Mouse (Mus musculus) small intestine, adult 2 months (tissue): ENCODE measurements around the gene Mthfr.

Experiments
- CTCF ChIP-seq: fragments of 200-500 bp; IDR thresholded peaks from 2 replicates; pipeline ENCODE4 v1.5.1; 2012; ENCODE audit warnings: low read depth, mild to moderate bottlenecking, control low read depth, inconsistent platforms, low read length, moderate library complexity, mixed read lengths; ENCODE audit not compliant: insufficient replicate concordance, insufficient read length; ENCODE audit errors: extremely low read depth
- POLR2A ChIP-seq: fragments of 200-500 bp; IDR thresholded peaks from 2 replicates; pipeline ENCODE4 v1.6.1; 2012; ENCODE audit warnings: low read depth, mild to moderate bottlenecking, control low read depth, inconsistent platforms, low read length, moderate library complexity

DNA sequence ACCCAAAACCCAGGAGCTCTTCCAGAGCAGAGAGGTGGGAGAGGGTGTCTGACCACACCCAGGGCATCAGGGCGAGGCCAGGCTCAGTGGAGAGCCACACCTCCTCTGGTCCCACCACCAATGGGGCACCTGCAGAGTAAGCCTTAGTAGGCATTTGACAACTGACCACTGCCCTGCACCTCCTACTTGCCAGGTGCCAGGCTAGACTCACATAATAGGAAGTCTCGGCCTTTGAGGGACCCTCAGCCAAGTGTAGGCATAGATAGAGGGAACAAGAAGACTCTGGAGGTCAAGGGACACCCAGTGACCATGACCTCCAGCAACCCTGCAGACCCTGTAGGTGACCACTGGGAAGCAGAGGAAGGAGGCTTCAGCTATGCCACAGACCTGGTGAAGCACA is 5.2 kb downstream of the Mthfr start:
- no peak for TF ChIP-seq CTCF
- TF ChIP-seq POLR2A, result no peak
